Mouse (Mus musculus): ENCODE measurements at regions not wholly inside any gene's neighbourhood (a gene's known extent, or its start where the extent isn't known, plus 50 kb on each side); places are given as distances from the start of the nearest gene placed in this dataset.

GRCm38 (mm10) chr12:92292460-92293340, 443.7 kb upstream of the Sel1l start:
- no peak for DNase-seq (ENCODE audit: low spot score in 2 of 2)

- DNase-seq (ENCODE audit: low spot score in 2 of 2) = no peak
Observed at GRCm38 (mm10) chr12:92291490-92291889, 442.5 kb upstream of the Sel1l start.

- DNase-seq (ENCODE audit: low spot score in 2 of 2) = no peak
Observed at GRCm38 (mm10) chr12:92285511-92285910, 436.6 kb upstream of the Sel1l start.

- no peak for DNase-seq (ENCODE audit: low spot score in 2 of 2)
Observed at GRCm38 (mm10) chr12:92280470-92280869, 431.5 kb upstream of the Sel1l start.

- DNase-seq (ENCODE audit: low spot score in 2 of 2) = no peak
Observed at GRCm38 (mm10) chr12:92251962-92252361, 403.0 kb upstream of the Sel1l start.

- DNase-seq (ENCODE audit: low spot score in 2 of 2) = no peak
Observed at GRCm38 (mm10) chr12:92246790-92247451, 398.0 kb upstream of the Sel1l start.

GRCm38 (mm10) chr12:92239956-92240699, 391.2 kb upstream of the Sel1l start:
- no peak for DNase-seq (ENCODE audit: low spot score in 2 of 2)

GRCm38 (mm10) chr12:92233650-92234408, 384.9 kb upstream of the Sel1l start:
- DNase-seq (ENCODE audit: low spot score in 2 of 2) = no peak

- DNase-seq (ENCODE audit: low spot score in 2 of 2) = no peak
Observed at GRCm38 (mm10) chr12:92228585-92228984, 379.6 kb upstream of the Sel1l start.

GRCm38 (mm10) chr12:92203351-92203750, 354.4 kb upstream of the Sel1l start:
- DNase-seq (ENCODE audit: low spot score in 2 of 2) = no peak

- no peak for DNase-seq (ENCODE audit: low spot score in 2 of 2)
Observed at GRCm38 (mm10) chr12:92200602-92201001, 351.6 kb upstream of the Sel1l start.

GRCm38 (mm10) chr12:92198738-92199477, 350.0 kb upstream of the Sel1l start:
- no peak for DNase-seq (ENCODE audit: low spot score in 2 of 2)

- DNase-seq (ENCODE audit: low spot score in 2 of 2) = no peak
Observed at GRCm38 (mm10) chr12:92193934-92194685, 345.2 kb upstream of the Sel1l start.

- no peak for DNase-seq (ENCODE audit: low spot score in 2 of 2)
Observed at GRCm38 (mm10) chr12:92193199-92193933, 344.4 kb upstream of the Sel1l start.

- no peak for DNase-seq (ENCODE audit: low spot score in 2 of 2)
Observed at GRCm38 (mm10) chr12:92189022-92189421, 340.1 kb upstream of the Sel1l start.

- no peak for DNase-seq (ENCODE audit: low spot score in 2 of 2)
Observed at GRCm38 (mm10) chr12:92187133-92187482, 338.2 kb upstream of the Sel1l start.

GRCm38 (mm10) chr12:92186448-92187132, 337.6 kb upstream of the Sel1l start:
- no peak for DNase-seq (ENCODE audit: low spot score in 2 of 2)

GRCm38 (mm10) chr12:92179292-92179691, 330.3 kb upstream of the Sel1l start:
- no peak for DNase-seq (ENCODE audit: low spot score in 2 of 2)

GRCm38 (mm10) chr12:92156726-92157125, 307.8 kb upstream of the Sel1l start:
- DNase-seq (ENCODE audit: low spot score in 2 of 2) = no peak
